Mouse (Mus musculus) MEL (cell line): Measurements from ENCODE around the gene Hs3st6.

Experiments
- CTCF ChIP-seq, 3 experiments: IDR thresholded peaks in 2 of 3; conservative IDR thresholded peaks in 1 of 3; 2 replicates each; pipeline ENCODE4 v1.5.1; 2011 to 2012; ENCODE audit warnings: low read length in 3 of 3, low read depth in 2 of 3, mild to moderate bottlenecking in 2 of 3, improper control_type of control experiment in 1 of 3, inconsistent platforms in 1 of 3, mixed read lengths in 1 of 3, moderate library complexity in 1 of 3; ENCODE audit not compliant: control insufficient read depth in 1 of 3, insufficient read depth in 1 of 3, poor library complexity in 1 of 3, severe bottlenecking in 1 of 3
- EP300 ChIP-seq, 2 experiments: IDR thresholded peaks; 2 replicates each; pipeline ENCODE4 v1.6.1; 2011; ENCODE audit warnings: improper control_type of control experiment in 2 of 2, low read length in 2 of 2, low read depth in 1 of 2, mild to moderate bottlenecking in 1 of 2
- ETS1 ChIP-seq: IDR thresholded peaks from 2 replicates; pipeline ENCODE4 v1.6.1; 2012; ENCODE audit warnings: low read depth, mild to moderate bottlenecking, inconsistent platforms, low read length, improper control_type of control experiment, moderate library complexity
- GATA1 ChIP-seq: IDR thresholded peaks from 2 replicates; pipeline ENCODE4 v1.6.1; 2011; ENCODE audit warnings: low read depth, low read length, improper control_type of control experiment
- JUND ChIP-seq: IDR thresholded peaks from 2 replicates; pipeline ENCODE4 v1.6.1; 2011; ENCODE audit warnings: low read depth, mild to moderate bottlenecking, improper control_type of control experiment, low read length
- NRF1 ChIP-seq: IDR thresholded peaks from 2 replicates; pipeline ENCODE4 v1.6.1; 2014; ENCODE audit warnings: low read depth, mild to moderate bottlenecking, inconsistent platforms, low read length, improper control_type of control experiment, moderate library complexity; ENCODE audit not compliant: poor library complexity, insufficient read depth, severe bottlenecking
- POLR2A ChIP-seq, 2 experiments: IDR thresholded peaks; 2 replicates each; pipeline ENCODE4 v1.6.1; 2011 to 2012; ENCODE audit warnings: low read length in 2 of 2, mild to moderate bottlenecking in 2 of 2, control low read depth in 1 of 2, improper control_type of control experiment in 1 of 2, low read depth in 1 of 2, moderate library complexity in 1 of 2; ENCODE audit not compliant: control insufficient read depth in 1 of 2, insufficient read depth in 1 of 2, poor library complexity in 1 of 2
- POLR2AphosphoS5 ChIP-seq: IDR thresholded peaks from 2 replicates; pipeline ENCODE4 v1.6.1; 2012; ENCODE audit warnings: low read depth, borderline replicate concordance, mild to moderate bottlenecking, inconsistent platforms, low read length, moderate library complexity, mixed read lengths
- SIN3A ChIP-seq: IDR thresholded peaks from 2 replicates; pipeline ENCODE4 v1.6.1; 2012; ENCODE audit warnings: low read length, improper control_type of control experiment, inconsistent platforms
- SMC3 ChIP-seq: IDR thresholded peaks from 2 replicates; pipeline ENCODE4 v1.6.1; 2011; ENCODE audit warnings: low read depth, low read length, improper control_type of control experiment
- TAL1 ChIP-seq: IDR thresholded peaks from 2 replicates; pipeline ENCODE4 v1.6.1; 2012; ENCODE audit warnings: mild to moderate bottlenecking, inconsistent platforms, low read length, moderate library complexity, mixed read lengths
- TBP ChIP-seq: IDR thresholded peaks from 2 replicates; pipeline ENCODE4 v1.8.0; 2011; ENCODE audit warnings: low read depth, low read length, improper control_type of control experiment
- USF1 ChIP-seq: IDR thresholded peaks from 2 replicates; pipeline ENCODE4 v1.6.1; 2014; ENCODE audit warnings: low read depth, mild to moderate bottlenecking, inconsistent platforms, low read length, improper control_type of control experiment, moderate library complexity

DNA sequence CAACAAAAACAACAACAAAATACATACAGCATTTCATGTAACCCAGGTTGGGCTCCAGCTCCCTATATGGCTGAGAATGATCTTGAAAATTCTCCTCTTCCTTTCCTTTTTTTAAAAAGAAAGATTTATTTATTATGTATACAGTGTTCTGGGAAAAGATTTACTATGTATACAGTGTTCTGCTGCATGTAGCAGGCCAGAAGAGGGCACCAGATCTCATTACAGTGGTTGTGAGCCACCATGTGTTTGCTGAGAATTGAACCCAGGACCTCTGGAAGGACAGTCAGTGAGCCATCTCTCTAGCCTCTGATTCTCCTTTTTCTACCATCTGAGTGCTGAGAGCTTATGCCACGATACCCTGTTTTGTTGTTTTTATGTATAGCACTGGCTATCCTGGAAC is 18.3 kb upstream of the Hs3st6 start:
- no peak for TF ChIP-seq TAL1
- TF ChIP-seq CTCF (IDR thresholded peaks at IDR 0.05 in 2 of 3, conservative IDR thresholded peaks at IDR 0.05 in 1 of 3; ENCODE audit: control insufficient read depth in 1 of 3, insufficient read depth in 1 of 3, low read depth in 2 of 3, low read length in 3 of 3, poor library complexity in 1 of 3, severe bottlenecking in 1 of 3): peak; percentile 16 to 41 (median 22); a peak in 4 of 6 replicates
- TF ChIP-seq SMC3: 0 out of 2 replicates have a peak, but pooled peaks have one; percentile 19
- no peak for TF ChIP-seq EP300 (IDR thresholded peaks at IDR 0.05; ENCODE audit: low read depth in 1 of 2, low read length in 2 of 2)
- TF ChIP-seq POLR2AphosphoS5: no peak
- TF ChIP-seq USF1: no peak
- no peak for TF ChIP-seq TBP
- no peak for TF ChIP-seq POLR2A (IDR thresholded peaks at IDR 0.05; ENCODE audit: control insufficient read depth in 1 of 2, insufficient read depth in 1 of 2, low read depth in 1 of 2, low read length in 2 of 2, poor library complexity in 1 of 2)
- no peak for TF ChIP-seq SIN3A
- no peak for TF ChIP-seq ETS1
- no peak for TF ChIP-seq NRF1
- no peak for TF ChIP-seq JUND
- no peak for TF ChIP-seq GATA1
